Mouse (Mus musculus): ENCODE measurements around the gene Cyld.
A peak's percentile ranks its signal among the peaks of the same experiment; 100 is the strongest.
"Not testable (repeated sequence)": the region's sequence is repeated elsewhere in the genome, so short reads cannot be mapped to it uniquely, and the experiment has no call there.

Gene Cyld

GRCm38 (mm10) chr8:88696721-88697641 is at the start of gene Cyld:
Gene Cyld, plus strand, starts transcription at chr8:88697028.
- peak; percentile 98 for DNase-seq (ENCODE audit: low read depth, low spot score)

DNA sequence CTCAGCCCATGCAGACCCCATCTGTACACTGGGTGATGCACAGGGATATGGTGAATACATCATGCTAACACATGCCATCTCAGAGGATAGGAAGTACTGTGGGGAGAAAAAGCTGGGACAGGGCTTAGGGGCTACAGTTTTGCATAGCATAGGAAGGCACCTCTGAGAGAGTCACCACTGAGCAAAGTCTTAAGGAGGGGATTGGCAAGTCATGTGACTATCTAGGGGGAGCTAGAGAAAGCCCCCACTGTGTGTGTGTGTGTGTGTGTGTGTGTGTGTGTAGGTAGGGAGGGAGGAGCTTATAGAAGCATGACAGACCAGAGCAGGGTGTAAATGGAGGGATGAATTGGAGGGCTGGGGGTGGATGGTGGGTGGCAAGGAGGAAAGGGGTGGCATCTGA is 48.5 kb upstream of the Cyld start:
- DNase-seq (ENCODE audit: low read depth, low spot score), result no peak

- DNase-seq (ENCODE audit: low read depth, low spot score), result no peak
These were observed 46.7 kb upstream of the Cyld start for GRCm38 (mm10) chr8:88650016-88650708.

GRCm38 (mm10) chr8:88651122-88651521 is 45.7 kb upstream of the Cyld start:
- DNase-seq (ENCODE audit: low read depth, low spot score), result not testable (repeated sequence)

DNA sequence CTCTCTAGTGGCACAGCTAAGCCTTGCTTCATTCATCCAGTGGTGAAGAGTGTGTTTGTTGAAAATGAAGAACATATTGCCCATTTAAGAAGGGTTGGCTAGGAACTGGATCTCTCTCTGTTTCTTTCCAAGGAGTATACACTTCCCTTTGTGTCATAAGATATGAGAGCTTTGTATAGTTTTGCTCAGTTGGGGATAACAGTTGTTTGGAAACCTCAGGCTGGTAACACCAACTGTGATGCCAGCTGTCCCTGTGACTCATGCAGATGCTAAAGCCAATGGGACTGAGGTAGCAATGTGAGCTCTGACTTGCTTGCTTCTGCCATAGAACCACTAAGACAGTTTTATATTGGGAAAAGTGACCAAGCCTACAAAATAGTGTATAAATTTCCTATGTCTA is 41.5 kb upstream of the Cyld start:
- DNase-seq (ENCODE audit: low read depth, low spot score), result no peak

DNA sequence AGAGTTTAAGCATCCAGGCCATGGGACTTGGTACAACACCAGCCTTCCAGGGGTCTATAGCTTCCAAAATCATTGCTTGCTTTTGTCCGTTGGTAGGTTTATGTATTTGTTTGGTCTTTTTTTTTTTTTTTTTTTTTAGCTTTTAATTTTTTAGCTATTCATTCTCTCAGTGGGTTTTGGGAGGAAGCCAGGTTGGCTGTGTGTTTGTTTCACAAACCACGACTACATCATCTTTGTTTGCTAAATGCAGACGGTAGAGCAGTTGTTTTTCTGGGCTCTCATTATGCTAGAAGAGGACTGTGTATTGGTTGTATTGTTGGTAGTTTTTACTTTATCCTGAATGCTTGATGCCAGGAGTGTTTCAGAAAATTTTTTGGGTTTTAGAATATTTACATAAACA is 37.0 kb upstream of the Cyld start:
- DNase-seq (ENCODE audit: low read depth, low spot score), result no peak

DNA sequence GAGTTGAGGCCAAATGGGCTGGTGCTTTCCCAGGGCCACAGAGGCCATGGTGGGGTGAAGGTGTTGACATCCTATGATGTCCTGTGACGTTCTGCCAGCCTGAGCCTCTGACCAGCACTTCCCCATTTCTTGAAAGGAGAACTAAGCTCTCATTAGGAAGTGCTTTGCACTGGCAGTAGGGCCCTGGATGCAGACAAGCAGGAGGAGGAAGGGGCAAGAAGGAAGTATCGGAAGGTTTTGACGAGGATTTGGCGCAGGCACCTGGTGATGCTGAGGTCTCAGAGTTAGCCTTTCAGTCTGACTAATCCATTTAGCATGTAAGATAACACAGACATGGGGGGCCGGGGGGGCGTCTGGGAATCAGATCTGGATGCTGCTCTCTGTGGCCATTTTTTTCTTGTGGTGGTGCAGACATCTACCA is 34.4 kb upstream of the Cyld start:
- DNase-seq (ENCODE audit: low read depth, low spot score), result no peak

GRCm38 (mm10) chr8:88664121-88664520 is 32.7 kb upstream of the Cyld start:
- DNase-seq (ENCODE audit: low read depth, low spot score), result no peak

GRCm38 (mm10) chr8:88664947-88665346 is 31.9 kb upstream of the Cyld start:
- no peak for DNase-seq (ENCODE audit: low read depth, low spot score)

DNA sequence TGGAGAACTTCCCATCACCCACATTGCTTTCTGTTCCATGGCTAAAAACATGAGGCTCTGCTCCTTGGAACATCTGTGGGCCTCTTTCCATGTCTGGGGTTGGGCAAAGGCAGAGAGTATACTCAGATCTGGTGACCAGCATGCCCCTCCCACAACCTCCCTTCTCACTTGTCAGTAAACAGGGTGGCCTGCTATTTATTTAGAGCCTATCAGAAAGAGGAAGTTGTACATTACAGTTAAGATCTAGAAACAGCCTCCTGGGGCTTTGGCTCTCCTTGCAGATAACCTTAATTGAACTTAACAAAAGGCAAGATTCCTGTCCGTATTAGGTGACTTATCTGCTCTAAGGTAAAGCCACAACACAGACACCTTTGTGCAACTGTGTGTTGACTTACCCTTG is 30.4 kb upstream of the Cyld start:
- DNase-seq (ENCODE audit: low read depth, low spot score), result no peak

DNA sequence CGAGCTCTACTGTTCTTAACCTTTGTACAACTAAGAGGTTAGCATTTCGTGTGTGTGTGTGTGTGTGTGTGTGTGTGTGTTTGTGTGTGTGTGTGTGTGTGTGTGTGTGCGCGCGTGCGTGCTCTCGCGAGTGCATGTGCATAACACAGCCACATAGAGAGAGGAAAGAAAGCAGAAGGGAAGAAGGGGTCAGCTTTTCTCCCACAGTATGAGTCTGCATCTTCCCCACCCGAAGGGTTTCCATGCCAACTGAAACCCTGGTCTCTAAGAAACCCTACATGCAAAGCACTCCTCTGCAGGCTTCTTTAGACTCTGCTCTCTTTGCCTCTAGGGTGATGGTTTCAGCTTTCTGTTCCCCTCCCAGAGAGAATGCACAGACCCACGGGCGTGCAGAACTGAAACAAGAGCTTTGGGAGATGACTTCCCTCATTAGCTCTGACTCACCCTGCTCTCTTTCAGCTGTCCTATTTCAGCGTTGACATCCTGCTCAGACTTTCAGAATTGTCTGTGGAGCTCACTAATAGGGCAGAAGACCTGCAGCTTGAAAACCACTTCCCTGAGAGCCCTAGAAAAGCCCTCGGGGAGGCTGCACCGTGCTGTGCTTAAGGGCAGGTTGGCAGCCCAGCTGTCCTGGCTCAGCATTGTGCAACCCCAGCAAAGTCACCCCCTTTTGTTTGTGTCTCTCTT is 28.3 kb upstream of the Cyld start:
- no peak for DNase-seq (ENCODE audit: low read depth, low spot score)

DNA sequence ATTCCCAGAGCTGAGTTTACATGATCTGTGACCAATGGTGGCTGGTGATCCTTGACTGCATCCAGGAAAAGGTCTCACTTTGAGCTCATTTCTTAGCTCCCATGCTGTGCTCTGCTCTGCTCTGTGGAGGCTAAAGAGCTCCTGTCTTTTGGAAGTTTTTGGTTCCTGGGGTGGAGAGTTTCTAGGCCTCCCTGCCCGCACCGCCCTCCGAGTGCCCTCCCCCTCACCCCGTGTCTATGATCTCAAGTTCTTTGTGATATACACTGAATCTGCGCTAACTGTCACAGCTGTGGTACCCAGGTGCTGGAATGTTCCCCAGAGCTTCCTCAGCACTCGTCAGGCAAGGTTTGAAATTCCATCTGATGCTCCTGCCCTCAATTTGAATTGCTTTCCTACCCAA is 26.0 kb upstream of the Cyld start:
- DNase-seq (ENCODE audit: low read depth, low spot score), result no peak

GRCm38 (mm10) chr8:88671575-88671974 is 25.3 kb upstream of the Cyld start:
- no peak for DNase-seq (ENCODE audit: low read depth, low spot score)

DNA sequence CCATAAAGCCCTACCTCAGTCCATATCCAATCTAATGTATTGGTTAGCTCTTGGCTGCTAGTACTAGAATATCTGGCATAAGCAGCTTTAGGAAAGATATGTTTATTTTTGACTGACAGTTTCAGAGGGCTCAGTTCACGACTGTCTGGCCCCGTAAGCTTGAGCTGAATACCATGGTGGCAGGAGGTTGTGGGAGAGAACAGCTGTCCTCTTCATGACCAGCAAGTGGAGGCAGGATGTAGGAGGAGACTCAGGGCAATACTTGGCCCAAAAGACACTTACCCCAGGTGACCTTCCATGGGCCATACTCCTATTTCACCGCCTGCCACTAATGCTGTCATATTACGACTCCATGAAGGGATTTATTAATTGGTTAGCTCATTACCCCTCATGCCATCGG is 23.0 kb upstream of the Cyld start:
- DNase-seq (ENCODE audit: low read depth, low spot score), result no peak

GRCm38 (mm10) chr8:88675372-88676165 is 21.3 kb upstream of the Cyld start:
- no peak for DNase-seq (ENCODE audit: low read depth, low spot score)

GRCm38 (mm10) chr8:88677071-88677470 is 19.8 kb upstream of the Cyld start:
- no peak for DNase-seq (ENCODE audit: low read depth, low spot score)

- no peak for DNase-seq (ENCODE audit: low read depth, low spot score)
These were observed 16.3 kb upstream of the Cyld start for GRCm38 (mm10) chr8:88680566-88680965.

DNA sequence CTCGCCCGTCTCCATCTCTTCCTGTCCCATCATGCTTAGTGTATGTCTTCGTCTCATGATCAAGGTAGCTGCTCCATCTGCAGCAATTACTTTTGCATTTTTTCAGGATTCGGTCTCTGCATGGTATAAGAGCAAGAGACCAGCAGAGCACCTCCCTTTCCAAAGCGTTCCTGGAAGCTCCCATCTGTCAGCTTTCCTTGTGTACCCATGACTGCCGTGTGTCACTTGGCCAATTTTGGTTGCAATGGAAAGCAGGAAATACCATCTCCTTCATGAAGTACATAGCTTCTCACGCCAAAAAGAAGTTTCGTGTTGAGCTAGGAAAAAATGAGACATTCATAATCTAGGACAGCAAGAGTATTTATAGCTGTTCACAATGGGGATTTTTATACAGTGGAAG is 15.8 kb upstream of the Cyld start:
- DNase-seq (ENCODE audit: low read depth, low spot score), result no peak

- no peak for DNase-seq (ENCODE audit: low read depth, low spot score)
These were observed 13.1 kb upstream of the Cyld start for GRCm38 (mm10) chr8:88683656-88684289.

DNA sequence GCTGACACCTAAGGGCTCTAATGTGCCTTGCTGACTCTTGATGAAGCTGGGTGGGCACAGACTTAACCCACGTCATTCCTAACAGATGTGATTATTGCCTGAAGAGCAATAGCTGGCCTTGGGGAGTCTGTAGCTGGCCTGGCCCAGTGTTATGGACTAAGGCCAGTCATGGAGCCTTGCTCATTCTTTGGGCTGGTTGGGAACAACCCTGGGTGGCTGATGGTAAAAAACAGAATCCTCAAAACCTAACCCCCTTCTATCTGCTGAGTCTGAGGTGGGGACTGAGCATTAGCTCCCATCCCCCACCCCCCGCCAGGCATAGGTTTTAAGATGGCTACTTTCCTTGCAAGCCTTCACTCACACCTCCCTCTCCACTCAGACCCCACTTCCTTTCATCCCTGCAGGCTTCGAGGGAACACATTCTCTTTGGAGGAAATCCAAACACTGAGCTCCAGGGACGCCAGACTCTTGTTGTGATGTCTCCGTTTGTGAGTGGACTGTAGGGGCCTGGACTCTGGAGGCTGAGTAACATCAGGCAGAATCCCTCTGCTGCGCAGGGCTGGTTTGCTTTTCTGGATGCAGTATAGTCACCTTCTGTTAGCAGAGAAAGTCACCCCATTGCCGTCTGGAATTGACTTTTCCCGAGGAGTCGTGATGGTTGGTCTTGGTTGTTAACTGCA is 10.5 kb upstream of the Cyld start:
- DNase-seq (ENCODE audit: low read depth, low spot score), result no peak

GRCm38 (mm10) chr8:88686906-88687235 is 10.0 kb upstream of the Cyld start:
- DNase-seq (ENCODE audit: low read depth, low spot score), result no peak

All from forelimb bud, embryonic 11.5 days (tissue).